In the genomic region with DNA sequence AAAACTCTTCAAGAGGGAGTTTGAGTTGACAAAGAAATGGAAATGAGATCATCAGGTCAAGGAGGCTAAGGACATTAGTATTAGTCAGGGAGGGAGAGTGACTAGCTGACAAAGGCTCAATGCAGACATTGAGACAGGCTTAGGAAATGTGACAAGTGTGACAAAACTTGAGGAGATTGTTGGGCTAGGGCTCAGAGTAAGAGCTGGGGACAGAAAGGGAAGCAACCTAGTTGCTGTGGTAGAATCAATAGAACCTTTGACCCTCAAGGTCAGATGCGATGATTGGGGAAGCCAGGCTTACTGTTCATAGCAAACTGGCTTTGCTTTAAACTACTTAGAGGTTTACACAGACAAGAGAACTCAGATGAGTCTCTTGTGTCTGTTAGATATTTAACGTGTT, we compare ENCODE assay signal across 27 mouse cellular contexts.
DNase-seq lines count a peak whose midpoint lies in the region; ATAC-seq and TF ChIP-seq lines count a peak whose summit lies in the region.
"Had no signal": no experiment of that assay in that cellular context is flagged by ENCODE, and none has a peak within 500 bp of the region (broad histone marks: within the 10 kb centered on the region; RNA-seq: fewer than 3 reads in every experiment).

No protein-coding gene starts in this region.

- H3K9me3 ChIP-seq in hindbrain, embryonic 11.5 days (ENCODE audit: control insufficient read depth, low read length), result no peaks in the 10 kb centered on the region
- no peaks in the 10 kb centered on the region for H3K9me3 ChIP-seq in hindbrain, embryonic 12.5 days (replicated peaks)
- H3K9me3 ChIP-seq in midbrain, embryonic 11.5 days (ENCODE audit: control insufficient read depth, low read length), result no peaks in the 10 kb centered on the region
- no peaks in the 10 kb centered on the region for H3K9me3 ChIP-seq in midbrain, postnatal 0 days (ENCODE audit: low read length)
- no peaks in the 10 kb centered on the region for H3K9me3 ChIP-seq in heart, embryonic 11.5 days (replicated peaks; ENCODE audit: control insufficient read depth, low read length)
- H3K9me3 ChIP-seq: embryonic facial prominence, embryonic 10.5 days; embryonic facial prominence, embryonic 13.5 days; forebrain, embryonic 12.5 days; forebrain, embryonic 15.5 days; heart, embryonic 10.5 days; hindbrain, embryonic 15.5 days; intestine, embryonic 15.5 days had no signal

- TF ChIP-seq CTCF in midbrain, postnatal 0 days (IDR thresholded peaks at IDR 0.05), result no peak

- no peaks in the 10 kb centered on the region for H3K4me1 ChIP-seq in hindbrain, embryonic 11.5 days (replicated peaks; ENCODE audit: control insufficient read depth, insufficient read depth, low read length)
- no peaks in the 10 kb centered on the region for H3K4me1 ChIP-seq in hindbrain, embryonic 12.5 days
- peaks cover 5% of the 10 kb centered on the region for H3K4me1 ChIP-seq in midbrain, embryonic 11.5 days (ENCODE audit: control insufficient read depth, insufficient read depth, low read length)
- H3K4me1 ChIP-seq in midbrain, postnatal 0 days (ENCODE audit: insufficient read depth, low read length), result peaks cover 4% of the 10 kb centered on the region
- no peaks in the 10 kb centered on the region for H3K4me1 ChIP-seq in heart, embryonic 11.5 days (ENCODE audit: control insufficient read depth, insufficient read depth, low read length)
- H3K4me1 ChIP-seq: embryonic facial prominence, embryonic 10.5 days; embryonic facial prominence, embryonic 13.5 days; forebrain, embryonic 12.5 days; forebrain, embryonic 15.5 days; heart, embryonic 10.5 days; hindbrain, embryonic 15.5 days; intestine, embryonic 15.5 days had no signal

- 53% methylated on average over 2 of the region's 2 CpGs for WGBS in hindbrain, embryonic 11.5 days
- WGBS in hindbrain, embryonic 12.5 days, result 39% methylated on average over 2 of the region's 2 CpGs
- 26% methylated on average over 2 of the region's 2 CpGs for WGBS in midbrain, embryonic 11.5 days
- WGBS in midbrain, postnatal 0 days, result 25% methylated on average over 2 of the region's 2 CpGs
- 75% methylated on average over 2 of the region's 2 CpGs for WGBS in heart, embryonic 11.5 days (ENCODE audit: insufficient replicate concordance)

- no peaks in the 10 kb centered on the region for H3K36me3 ChIP-seq in hindbrain, embryonic 11.5 days (ENCODE audit: control insufficient read depth, insufficient read depth, low read length)
- no peaks in the 10 kb centered on the region for H3K36me3 ChIP-seq in hindbrain, embryonic 12.5 days
- H3K36me3 ChIP-seq in midbrain, embryonic 11.5 days (ENCODE audit: control insufficient read depth, insufficient read depth, low read length), result no peaks in the 10 kb centered on the region
- no peaks in the 10 kb centered on the region for H3K36me3 ChIP-seq in midbrain, postnatal 0 days (ENCODE audit: insufficient read depth, low read length)
- no peaks in the 10 kb centered on the region for H3K36me3 ChIP-seq in heart, embryonic 11.5 days (ENCODE audit: control insufficient read depth, insufficient read depth, low read length)
- H3K36me3 ChIP-seq: embryonic facial prominence, embryonic 10.5 days; embryonic facial prominence, embryonic 13.5 days; forebrain, embryonic 12.5 days; forebrain, embryonic 15.5 days; heart, embryonic 10.5 days; hindbrain, embryonic 15.5 days; intestine, embryonic 15.5 days had no signal

- no peak for DNase-seq in hindbrain, embryonic 11.5 days (ENCODE audit: low spot score)
- peak; percentile 86 for DNase-seq in midbrain, embryonic 11.5 days (ENCODE audit: low spot score, missing footprints)
- no peak for DNase-seq in midbrain, postnatal 0 days (ENCODE audit: low spot score)
- peak; percentile 53 for DNase-seq in embryo, embryonic 10 days (ENCODE audit: low spot score)
- DNase-seq in embryo, embryonic 9.5 days (ENCODE audit: extremely low spot score), result peak; percentile 15
- DNase-seq in T-cell, adult 2 months (ENCODE audit: low spot score), result no peak
- DNase-seq: adrenal gland, adult 8-10 months; adrenal gland, postnatal 25 days; cerebellum, adult 18-20 months; cerebellum, adult 9-10 months; cerebellum, postnatal 25 days; gastrocnemius, postnatal 10 days; gastrocnemius, postnatal 36 days; heart, adult 2 months; kidney, adult 11 months had no signal

- no peak overlapping the region for H3K4me2 ChIP-seq in hindbrain, embryonic 11.5 days (replicated peaks; ENCODE audit: low read depth, low read length)
- no peak overlapping the region for H3K4me2 ChIP-seq in hindbrain, embryonic 12.5 days (replicated peaks)
- H3K4me2 ChIP-seq in midbrain, embryonic 11.5 days, result no peak overlapping the region
- no peak overlapping the region for H3K4me2 ChIP-seq in midbrain, postnatal 0 days (ENCODE audit: low read depth, low read length, poor library complexity, severe bottlenecking)
- H3K4me2 ChIP-seq in heart, embryonic 11.5 days, result no peak overlapping the region
- H3K4me2 ChIP-seq: embryonic facial prominence, embryonic 13.5 days; forebrain, embryonic 12.5 days; forebrain, embryonic 15.5 days; hindbrain, embryonic 15.5 days; intestine, embryonic 15.5 days had no signal

- no peak overlapping the region for H3K4me3 ChIP-seq in hindbrain, embryonic 11.5 days (ENCODE audit: low read depth, low read length)
- no peak overlapping the region for H3K4me3 ChIP-seq in hindbrain, embryonic 12.5 days
- H3K4me3 ChIP-seq in midbrain, embryonic 11.5 days (ENCODE audit: low read depth, low read length), result no peak overlapping the region
- no peak overlapping the region for H3K4me3 ChIP-seq in midbrain, postnatal 0 days (ENCODE audit: low read depth, low read length)
- no peak overlapping the region for H3K4me3 ChIP-seq in heart, embryonic 11.5 days (ENCODE audit: low read depth, low read length)
- H3K4me3 ChIP-seq: embryonic facial prominence, embryonic 10.5 days; embryonic facial prominence, embryonic 13.5 days; erythroblast, embryonic 14.5 days; forebrain, embryonic 12.5 days; forebrain, embryonic 15.5 days; heart, adult 2 months; heart, embryonic 10.5 days; hindbrain, embryonic 15.5 days; intestine, embryonic 15.5 days had no signal

- H3K27ac ChIP-seq in hindbrain, embryonic 11.5 days (ENCODE audit: low read depth, low read length), result no peak overlapping the region
- no peak overlapping the region for H3K27ac ChIP-seq in hindbrain, embryonic 12.5 days
- H3K27ac ChIP-seq in midbrain, embryonic 11.5 days (ENCODE audit: low read depth, low read length), result no peak overlapping the region
- no peak overlapping the region for H3K27ac ChIP-seq in midbrain, postnatal 0 days (ENCODE audit: low read depth, low read length)
- no peak overlapping the region for H3K27ac ChIP-seq in heart, embryonic 11.5 days (ENCODE audit: low read depth, low read length)
- H3K27ac ChIP-seq: embryonic facial prominence, embryonic 10.5 days; embryonic facial prominence, embryonic 13.5 days; forebrain, embryonic 12.5 days; forebrain, embryonic 15.5 days; heart, adult 2 months; heart, embryonic 10.5 days; hindbrain, embryonic 15.5 days; intestine, embryonic 15.5 days had no signal

- H3K9ac ChIP-seq in hindbrain, embryonic 11.5 days (ENCODE audit: low read depth, low read length), result no peak overlapping the region
- H3K9ac ChIP-seq in hindbrain, embryonic 12.5 days, result no peak overlapping the region
- no peak overlapping the region for H3K9ac ChIP-seq in midbrain, embryonic 11.5 days (ENCODE audit: low read length)
- H3K9ac ChIP-seq in midbrain, postnatal 0 days (replicated peaks; ENCODE audit: low read length, poor library complexity, severe bottlenecking), result no peak overlapping the region
- no peak overlapping the region for H3K9ac ChIP-seq in heart, embryonic 11.5 days (ENCODE audit: low read depth, low read length)
- H3K9ac ChIP-seq: embryonic facial prominence, embryonic 13.5 days; forebrain, embryonic 12.5 days; forebrain, embryonic 15.5 days; hindbrain, embryonic 15.5 days; intestine, embryonic 15.5 days had no signal

- no peaks in the 10 kb centered on the region for H3K27me3 ChIP-seq in hindbrain, embryonic 11.5 days (ENCODE audit: control insufficient read depth, insufficient read depth, low read length)
- no peaks in the 10 kb centered on the region for H3K27me3 ChIP-seq in hindbrain, embryonic 12.5 days
- no peaks in the 10 kb centered on the region for H3K27me3 ChIP-seq in midbrain, embryonic 11.5 days (ENCODE audit: control insufficient read depth, insufficient read depth, low read length)
- H3K27me3 ChIP-seq in midbrain, postnatal 0 days (ENCODE audit: insufficient read depth, low read length), result no peaks in the 10 kb centered on the region
- no peaks in the 10 kb centered on the region for H3K27me3 ChIP-seq in heart, embryonic 11.5 days (ENCODE audit: control insufficient read depth, insufficient read depth, low read length)
- H3K27me3 ChIP-seq: embryonic facial prominence, embryonic 13.5 days; forebrain, embryonic 12.5 days; forebrain, embryonic 15.5 days; hindbrain, embryonic 15.5 days; intestine, embryonic 15.5 days had no signal

- ATAC-seq in hindbrain, embryonic 11.5 days (ENCODE audit: low FRiP score), result 0 out of 2 replicates have a peak, but pooled peaks have one; percentile 49
- no peak for ATAC-seq in hindbrain, embryonic 12.5 days (ENCODE audit: low FRiP score)
- peak; percentile 85 for ATAC-seq in midbrain, embryonic 11.5 days (ENCODE audit: low FRiP score)
- ATAC-seq in midbrain, postnatal 0 days (ENCODE audit: low FRiP score), result no peak
- ATAC-seq in heart, embryonic 11.5 days (replicated peaks; ENCODE audit: insufficient number of reproducible peaks, low FRiP score, low TSS enrichment), result no peak
- ATAC-seq: activated CD4-positive, CD25-positive, alpha-beta regulatory T cell, adult 4 months; CD4-positive, CD25-positive, alpha-beta regulatory T cell, adult 4 months; forebrain, embryonic 15.5 days; intestine, embryonic 15.5 days had no signal

Comparison
In these comparisons a context has a peak if more than half of its experiments do, and no peak if none do; other contexts are left out.
1. ATAC-seq: peak in hindbrain, embryonic 11.5 days (single experiment) and midbrain, embryonic 11.5 days (single experiment); none in hindbrain, embryonic 12.5 days (single experiment), midbrain, postnatal 0 days (single experiment) and heart, embryonic 11.5 days (single experiment).
2. DNase-seq: peak in midbrain, embryonic 11.5 days (single experiment), embryo, embryonic 10 days (single experiment) and embryo, embryonic 9.5 days (single experiment); none in hindbrain, embryonic 11.5 days (single experiment), midbrain, postnatal 0 days (single experiment) and T-cell, adult 2 months (single experiment).